Mouse (Mus musculus): ENCODE measurements around the gene Slc4a5.

The Slc4a5 gene

GRCm38 (mm10) chr6:83219814-83220213, at the start of gene Slc4a5:
Gene Slc4a5, plus strand, starts transcription at chr6:83219828.
- in situ Hi-C loops (cut with MseI, MboI), result no loop called here

GRCm38 (mm10) chr6:83169872-83170271, 49.8 kb upstream of the Slc4a5 start:
- in situ Hi-C loops (cut with MseI, MboI), result loop anchor here (5.0 to 10.0 kb wide), 2 partner anchors 97 to 175 kb away; no protein-coding TSS in a partner anchor

GRCm38 (mm10) chr6:83171063-83171462, 48.6 kb upstream of the Slc4a5 start:
- in situ Hi-C loops (cut with MseI, MboI), result no loop called here

GRCm38 (mm10) chr6:83172240-83172920, 47.2 kb upstream of the Slc4a5 start:
- in situ Hi-C loops (cut with MseI, MboI), result no loop called here

- in situ Hi-C loops (cut with MseI, MboI), result no loop called here
Measured at GRCm38 (mm10) chr6:83175996-83176395, 43.6 kb upstream of the Slc4a5 start.

- in situ Hi-C loops (cut with MseI, MboI), result no loop called here
Measured at GRCm38 (mm10) chr6:83179390-83180117, 40.1 kb upstream of the Slc4a5 start.

GRCm38 (mm10) chr6:83180605-83181004, 39.0 kb upstream of the Slc4a5 start:
- in situ Hi-C loops (cut with MseI, MboI), result no loop called here

- in situ Hi-C loops (cut with MseI, MboI), result no loop called here
Measured at GRCm38 (mm10) chr6:83184858-83185435, 34.7 kb upstream of the Slc4a5 start.

- in situ Hi-C loops (cut with MseI, MboI), result no loop called here
Measured at GRCm38 (mm10) chr6:83185895-83186861, 33.5 kb upstream of the Slc4a5 start.

GRCm38 (mm10) chr6:83186946-83187345, 32.7 kb upstream of the Slc4a5 start:
- in situ Hi-C loops (cut with MseI, MboI), result no loop called here

GRCm38 (mm10) chr6:83193571-83193970, 26.1 kb upstream of the Slc4a5 start:
- in situ Hi-C loops (cut with MseI, MboI), result no loop called here

GRCm38 (mm10) chr6:83197345-83198004, 22.2 kb upstream of the Slc4a5 start:
- in situ Hi-C loops (cut with MseI, MboI), result no loop called here

GRCm38 (mm10) chr6:83203320-83203719, 16.3 kb upstream of the Slc4a5 start:
- in situ Hi-C loops (cut with MseI, MboI), result no loop called here

- in situ Hi-C loops (cut with MseI, MboI), result no loop called here
Measured at GRCm38 (mm10) chr6:83205851-83206250, 13.8 kb upstream of the Slc4a5 start.

- in situ Hi-C loops (cut with MseI, MboI), result no loop called here
Measured at GRCm38 (mm10) chr6:83206321-83206720, 13.3 kb upstream of the Slc4a5 start.

- in situ Hi-C loops (cut with MseI, MboI), result no loop called here
Measured at GRCm38 (mm10) chr6:83207361-83208049, 12.1 kb upstream of the Slc4a5 start.

- in situ Hi-C loops (cut with MseI, MboI), result no loop called here
Measured at GRCm38 (mm10) chr6:83208050-83208400, 11.6 kb upstream of the Slc4a5 start.

GRCm38 (mm10) chr6:83210495-83210894, 9.1 kb upstream of the Slc4a5 start:
- in situ Hi-C loops (cut with MseI, MboI), result loop anchor here (5.0 kb wide), 2 partner anchors 52 to 67 kb away; no protein-coding TSS in a partner anchor

- in situ Hi-C loops (cut with MseI, MboI), result loop anchor here (5.0 kb wide), 2 partner anchors 51 to 66 kb away; no protein-coding TSS in a partner anchor
Measured at GRCm38 (mm10) chr6:83211526-83211925, 8.1 kb upstream of the Slc4a5 start.

GRCm38 (mm10) chr6:83215002-83215666, 4.5 kb upstream of the Slc4a5 start:
- in situ Hi-C loops (cut with MseI, MboI), result no loop called here

Data from mouse trophoblast stem cell (cell line).